Mouse (Mus musculus) kidney, embryonic 14.5 days (tissue): ENCODE data around the gene Mrpl14. TPM values are rescaled to one million over a fixed set of nuclear protein-coding genes. Genes with fewer than 3 reads are reported as not detected.

ENCODE experiments used
- ATAC-seq: fragments of 200-750 bp; cut with Nextera tagmentation; 2 replicates; pipeline ENCODE4 v1.8.0; 2017; ENCODE audit warnings: moderate number of reproducible peaks, mild to moderate bottlenecking, moderate TSS enrichment, moderate library complexity; ENCODE audit not compliant: low FRiP score, low TSS enrichment
- H3K27ac ChIP-seq: fragments of 300-500 bp; sonication (generic); 2 replicates; pipeline ENCODE4 v1.5.1; 2014; ENCODE audit warnings: low read depth, mild to moderate bottlenecking, low read length, moderate library complexity, mixed read lengths
- H3K27me3 ChIP-seq: fragments of 300-500 bp; sonication (generic); 2 replicates; pipeline ENCODE4 v1.6.1; 2014; ENCODE audit warnings: mild to moderate bottlenecking, low read length; ENCODE audit not compliant: control insufficient read depth, insufficient read depth
- H3K36me3 ChIP-seq: fragments of 300-500 bp; sonication (generic); 2 replicates; pipeline ENCODE4 v1.6.1; 2014; ENCODE audit warnings: low read length, mixed read lengths; ENCODE audit not compliant: control insufficient read depth, insufficient read depth
- H3K4me1 ChIP-seq: fragments of 300-500 bp; sonication (generic); 2 replicates; pipeline ENCODE4 v1.6.1; 2014; ENCODE audit warnings: low read length, mixed read lengths; ENCODE audit not compliant: control insufficient read depth, insufficient read depth
- H3K4me2 ChIP-seq: fragments of 300-500 bp; sonication (generic); replicated peaks from 2 replicates; pipeline ENCODE4 v1.6.1; 2014; ENCODE audit warnings: low read depth, mild to moderate bottlenecking, low read length
- H3K4me3 ChIP-seq: fragments of 300-500 bp; sonication (generic); 2 replicates; pipeline ENCODE4 v1.5.1; 2014; ENCODE audit warnings: mild to moderate bottlenecking, low read length
- H3K9ac ChIP-seq: fragments of 300-500 bp; sonication (generic); 2 replicates; pipeline ENCODE4 v1.6.1; 2014; ENCODE audit warnings: low read depth, mild to moderate bottlenecking, low read length, moderate library complexity
- H3K9me3 ChIP-seq: fragments of 300-500 bp; sonication (generic); 2 replicates; pipeline ENCODE4 v1.6.1; 2016; ENCODE audit warnings: low read length; ENCODE audit not compliant: control insufficient read depth
- WGBS: fragments of 180-500 bp; shearing (Covaris S2); extraction: QIAGEN DNeasy Blood & Tissue Kit; methylation state at CpG from one replicate; pipeline ENCODE4 v1.1.7; 2014; 5-methylcytosine and 5-hydroxymethylcytosine counted together
- polyA plus RNA-seq: library from polyadenylated mRNA; unstranded; fragments of >200 nt; fragmentation: Nextera tagmentation; extraction: Ambion mirVana; gene quantifications from 2 replicates; pipeline ENCODE4 v1.2.1, GENCODE M21; 2014

The Mrpl14 gene
- polyA plus RNA-seq, 1 experiment from 2014 or later: 154 TPM

GRCm38 (mm10) chr17:45746755-45747154 lies 60.6 kb downstream of the Mrpl14 start:
- no peak for ATAC-seq
- Histone ChIP-seq H3K4me3 (no peak overlapping the region), H3K4me2 (no peak overlapping the region), H3K4me1 (peaks cover 16% of the 10 kb centered on the region), H3K27ac (no peak overlapping the region), H3K27me3 (no peaks in the 10 kb centered on the region), H3K36me3 (no peaks in the 10 kb centered on the region), H3K9me3 (no peaks in the 10 kb centered on the region), H3K9ac (no peak overlapping the region)
- 55% methylated on average over 12 of the region's 12 CpGs for WGBS

- WGBS: 94% methylated on average over 4 of the region's 4 CpGs
- Histone ChIP-seq H3K4me3 (no peak overlapping the region), H3K27ac (no peak overlapping the region)
These were observed 61.2 kb downstream of the Mrpl14 start for GRCm38 (mm10) chr17:45747293-45747692.

More at GRCm38 (mm10) chr17:45747293-45747692, 61.2 kb downstream of the Mrpl14 start:
- Histone ChIP-seq H3K36me3 (no peaks in the 10 kb centered on the region), H3K4me2 (no peak overlapping the region), H3K27me3 (no peaks in the 10 kb centered on the region), H3K9ac (no peak overlapping the region), H3K4me1 (peaks cover 16% of the 10 kb centered on the region), H3K9me3 (no peaks in the 10 kb centered on the region)
- no peak for ATAC-seq

Other genes starting within 250 kb of the Mrpl14 start
- 0.46 and 0.76 TPM in 2 replicates for gene Spats1, start 210.9 kb upstream of the Mrpl14 start, polyA plus RNA-seq
- gene Aars2, start 179.5 kb upstream of the Mrpl14 start, polyA plus RNA-seq: 11.8 and 18.5 TPM in 2 replicates
- 0.61 and 0.70 TPM in 2 replicates for gene Tcte1, start 162.9 kb upstream of the Mrpl14 start, polyA plus RNA-seq
- gene Tmem151b, start 136.6 kb upstream of the Mrpl14 start, polyA plus RNA-seq: 1.7 and 2.0 TPM in 2 replicates
- 3.5 and 4.8 TPM in 2 replicates for gene Nfkbie, start 130.6 kb upstream of the Mrpl14 start, polyA plus RNA-seq
- gene Slc35b2, start 122.4 kb upstream of the Mrpl14 start, polyA plus RNA-seq: 122 and 140 TPM in 2 replicates
- 1,653 and 1,961 TPM in 2 replicates for gene Hsp90ab1, start 113.1 kb upstream of the Mrpl14 start, polyA plus RNA-seq
- gene Slc29a1, start 86.7 kb upstream of the Mrpl14 start, polyA plus RNA-seq: 61.4 and 83.5 TPM in 2 replicates
- 4.2 and 5.1 TPM in 2 replicates for gene Mymx, start 84.2 kb upstream of the Mrpl14 start, polyA plus RNA-seq
- gene Capn11, start 27.0 kb upstream of the Mrpl14 start, polyA plus RNA-seq: 0.10 TPM in 1 of 2 replicates, not detected in the other
- gene Tmem63b, start 583 bp downstream of the Mrpl14 start, polyA plus RNA-seq: 23.1 and 28.0 TPM in 2 replicates
- 0.62 TPM in 1 of 2 replicates, not detected in the other for gene 1600014C23Rik, start 47.5 kb downstream of the Mrpl14 start, polyA plus RNA-seq